Mouse (Mus musculus) midbrain, embryonic 11.5 days (tissue): ENCODE measurements around the gene St8sia6. TPM values are rescaled to one million over a fixed set of nuclear protein-coding genes. Genes with fewer than 3 reads are reported as not detected.
A peak's percentile ranks its signal among the peaks of the same experiment; 100 is the strongest.
"Not testable (repeated sequence)": the region's sequence is repeated elsewhere in the genome, so short reads cannot be mapped to it uniquely, and the experiment has no call there.

Experiments
- ATAC-seq: fragments of 200-750 bp; cut with Nextera tagmentation; 2 replicates; pipeline ENCODE4 v1.8.0; 2017; ENCODE audit warnings: moderate TSS enrichment, moderate library complexity; ENCODE audit not compliant: low FRiP score
- DNase-seq: peaks from one replicate; pipeline ENCODE4 v3.0.0; 2015; ENCODE audit warnings: low spot score; ENCODE audit errors: missing footprints
- H3K27ac ChIP-seq: fragments of 300-500 bp; sonication (generic); 2 replicates; pipeline ENCODE4 v1.5.1; 2014; ENCODE audit warnings: low read depth, low read length
- H3K27me3 ChIP-seq: fragments of 300-500 bp; sonication (generic); 2 replicates; pipeline ENCODE4 v1.6.1; 2014; ENCODE audit warnings: mild to moderate bottlenecking, low read length, moderate library complexity, mixed read lengths; ENCODE audit not compliant: control insufficient read depth, insufficient read depth
- H3K36me3 ChIP-seq: fragments of 300-500 bp; sonication (generic); 2 replicates; pipeline ENCODE4 v1.6.1; 2014; ENCODE audit warnings: mild to moderate bottlenecking, low read length, moderate library complexity, mixed read lengths; ENCODE audit not compliant: control insufficient read depth, insufficient read depth
- H3K4me1 ChIP-seq: fragments of 300-500 bp; sonication (generic); 2 replicates; pipeline ENCODE4 v1.6.1; 2014; ENCODE audit warnings: low read length; ENCODE audit not compliant: control insufficient read depth, insufficient read depth
- H3K4me2 ChIP-seq: fragments of 300-500 bp; sonication (generic); 2 replicates; pipeline ENCODE4 v1.6.1; 2014; ENCODE audit warnings: mild to moderate bottlenecking, moderate library complexity
- H3K4me3 ChIP-seq: fragments of 300-500 bp; sonication (generic); 2 replicates; pipeline ENCODE4 v1.5.1; 2014; ENCODE audit warnings: low read depth, low read length
- H3K9ac ChIP-seq: fragments of 300-500 bp; sonication (generic); 2 replicates; pipeline ENCODE4 v1.6.1; 2014; ENCODE audit warnings: low read length
- H3K9me3 ChIP-seq: fragments of 300-500 bp; sonication (generic); 2 replicates; pipeline ENCODE4 v1.6.1; 2016; ENCODE audit warnings: low read length; ENCODE audit not compliant: control insufficient read depth
- WGBS: fragments of 180-500 bp; shearing (Covaris S2); extraction: QIAGEN DNeasy Blood & Tissue Kit; methylation state at CpG from one replicate; pipeline ENCODE4 v1.1.7; 2014; 5-methylcytosine and 5-hydroxymethylcytosine counted together
- polyA plus RNA-seq: library from polyadenylated mRNA; unstranded; fragments of >200 nt; fragmentation: Nextera tagmentation; extraction: Ambion mirVana; gene quantifications from 2 replicates; pipeline ENCODE4 v1.2.1, GENCODE M21; 2014

Gene St8sia6
- polyA plus RNA-seq, 1 experiment from 2014 or later = 0.20 TPM

DNA sequence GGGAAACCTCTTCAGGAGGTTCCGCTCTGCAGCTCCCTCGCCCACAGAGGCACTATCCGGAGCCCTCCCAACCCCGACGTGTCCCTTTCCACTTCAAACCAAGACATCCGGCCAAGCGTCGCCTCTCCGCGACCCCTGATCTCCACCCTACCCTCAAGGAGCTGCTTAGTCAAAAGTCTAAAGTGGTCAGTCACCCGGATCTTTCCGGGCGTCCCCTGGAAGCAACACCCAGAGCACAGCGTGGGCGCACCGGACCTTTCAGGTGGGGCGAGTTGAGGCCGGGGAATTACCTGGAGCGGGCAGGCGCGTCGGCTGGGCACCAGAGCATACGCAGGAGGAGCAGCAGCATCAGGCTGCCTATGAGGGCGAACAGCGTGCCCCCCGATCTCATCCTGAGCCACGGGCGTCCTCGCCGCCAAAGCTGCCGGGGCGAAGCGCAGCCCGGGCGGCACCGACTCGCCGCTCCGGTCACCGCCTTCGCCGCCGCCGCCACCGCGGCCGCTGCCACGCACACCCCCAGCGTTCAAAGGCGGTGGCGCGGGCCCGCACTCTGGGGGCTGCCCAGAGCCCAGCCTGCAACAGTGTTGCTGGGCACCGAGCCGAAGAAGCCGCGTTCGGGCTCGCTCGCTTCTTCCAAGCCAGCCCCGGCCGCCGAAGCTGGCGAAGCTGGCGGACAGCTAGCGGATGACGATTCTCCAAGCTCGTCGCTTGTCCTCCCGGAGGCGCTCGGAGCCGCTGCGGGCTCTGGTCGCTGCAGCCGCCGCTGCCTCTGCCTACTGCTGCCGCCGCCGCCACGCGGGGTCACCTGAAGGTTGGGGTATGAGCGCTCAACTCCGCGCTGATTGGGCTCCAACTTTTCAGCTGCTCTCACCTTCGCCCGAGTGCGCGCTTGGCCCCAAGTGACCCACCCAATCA, 553 bp downstream of the St8sia6 start:
- Histone ChIP-seq H3K9ac (peak overlapping the region; percentile 57), H3K4me1 (peaks cover 5% of the 10 kb centered on the region; the same call in 1 of the 2 replicates), H3K4me3 (peak overlapping the region; percentile 54), H3K27me3 (peaks cover 25% of the 10 kb centered on the region), H3K4me2 (peak overlapping the region; percentile 96), H3K27ac (no peak overlapping the region), H3K36me3 (no peaks in the 10 kb centered on the region), H3K9me3 (no peaks in the 10 kb centered on the region)
- WGBS = under 1% methylated on average over 89 of the region's 89 CpGs
- ATAC-seq = peak; percentile 91
- DNase-seq = peak; percentile 96

DNA sequence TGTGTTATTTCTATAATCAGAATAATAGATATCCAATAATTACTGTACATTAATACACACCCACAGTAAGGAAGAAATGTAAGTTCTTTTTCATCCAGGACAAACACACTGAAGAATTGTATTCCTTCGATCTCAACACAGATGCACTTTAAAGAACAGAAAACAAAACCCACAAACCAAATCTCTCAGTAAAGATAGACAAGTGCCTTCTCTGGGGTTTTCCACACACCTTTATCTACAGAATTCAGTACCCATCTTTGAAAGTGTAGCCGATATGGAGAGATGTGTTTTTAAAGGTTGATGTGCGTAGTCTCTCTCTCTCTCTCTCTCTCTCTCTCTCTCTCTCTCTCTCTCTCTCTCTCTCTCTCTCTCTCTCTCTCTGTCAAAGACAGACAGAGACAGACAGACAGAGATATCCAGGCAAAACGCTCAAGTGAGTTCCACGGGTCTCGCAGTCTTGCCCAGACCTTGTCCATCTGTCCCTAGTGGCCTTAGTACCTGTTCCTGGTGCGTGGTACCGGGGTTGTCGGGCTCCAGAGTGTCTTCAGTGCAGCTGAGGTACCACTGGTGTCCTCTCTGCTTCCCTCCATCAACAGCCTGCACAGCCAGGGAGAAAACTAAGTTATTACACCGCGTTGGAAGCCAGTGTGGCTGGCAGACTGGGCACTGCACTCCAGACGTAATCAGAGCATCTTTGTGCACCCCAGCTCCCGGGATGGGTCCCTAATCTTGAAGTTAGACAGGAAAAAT, 1.4 kb downstream of the St8sia6 start:
- H3K4me2 ChIP-seq = peak overlapping the region; percentile 96
- peak; percentile 18; the same call in 1 of the 2 replicates for ATAC-seq
- 34% methylated on average over 13 of the region's 13 CpGs for WGBS
- no peaks in the 10 kb centered on the region for H3K9me3 ChIP-seq
- H3K36me3 ChIP-seq = no peaks in the 10 kb centered on the region
- peaks cover 5% of the 10 kb centered on the region; the same call in 1 of the 2 replicates for H3K4me1 ChIP-seq
- H3K9ac ChIP-seq = no peak overlapping the region
- H3K27ac ChIP-seq = no peak overlapping the region
- H3K4me3 ChIP-seq = peak overlapping the region; percentile 54
- DNase-seq = peak; percentile 88
- H3K27me3 ChIP-seq = peaks cover 25% of the 10 kb centered on the region

DNA sequence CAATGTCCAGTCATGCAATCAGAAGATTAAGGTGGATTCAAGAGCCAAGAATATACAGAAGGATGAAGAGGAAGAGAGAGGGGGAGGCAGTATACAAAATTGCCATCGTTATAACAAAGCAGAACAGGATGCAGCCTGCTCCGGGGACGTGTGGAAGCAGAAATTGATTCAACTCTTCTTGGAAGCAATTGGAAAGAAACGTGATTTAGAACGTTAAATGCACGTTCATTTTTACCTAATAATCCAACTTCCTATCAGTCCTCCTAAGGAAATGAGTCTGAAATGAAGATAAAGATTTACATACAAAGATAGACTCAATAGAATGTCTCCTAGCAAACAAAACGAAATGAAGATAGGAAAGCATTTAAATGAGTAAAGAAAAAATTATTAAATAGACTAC, 2.3 kb downstream of the St8sia6 start:
- H3K27me3 ChIP-seq = peaks cover 25% of the 10 kb centered on the region
- 82% methylated on average over 7 of the region's 7 CpGs for WGBS
- no peak overlapping the region for H3K4me3 ChIP-seq
- ATAC-seq = no peak
- no peaks in the 10 kb centered on the region for H3K9me3 ChIP-seq
- H3K4me2 ChIP-seq = no peak overlapping the region
- peaks cover 5% of the 10 kb centered on the region; the same call in 1 of the 2 replicates for H3K4me1 ChIP-seq
- no peaks in the 10 kb centered on the region for H3K36me3 ChIP-seq
- no peak overlapping the region for H3K27ac ChIP-seq
- no peak overlapping the region for H3K9ac ChIP-seq
- peak; percentile 66 for DNase-seq

DNA sequence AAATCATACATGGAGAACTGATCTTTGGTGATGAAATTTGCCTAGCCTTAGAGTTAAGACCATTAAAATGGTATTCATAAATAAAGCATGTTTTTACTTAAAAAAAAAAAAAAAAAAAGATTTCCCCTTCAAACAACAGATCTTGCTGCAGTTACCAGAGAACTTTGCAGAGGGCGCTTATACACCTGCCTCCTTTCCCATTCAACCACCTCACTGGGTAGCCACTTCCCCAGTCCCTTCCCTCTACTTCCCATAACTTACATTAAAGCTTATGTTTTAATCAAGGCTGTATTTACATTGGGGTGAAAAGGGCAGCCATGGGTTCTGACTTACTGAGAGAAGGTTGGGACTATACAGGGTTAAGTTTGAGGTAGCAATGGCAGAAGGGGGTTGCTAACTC, 4.5 kb downstream of the St8sia6 start:
- no peak for ATAC-seq
- Histone ChIP-seq H3K9me3 (no peaks in the 10 kb centered on the region), H3K4me3 (no peak overlapping the region), H3K27me3 (peaks cover 21% of the 10 kb centered on the region), H3K4me2 (no peak overlapping the region), H3K9ac (no peak overlapping the region), H3K27ac (no peak overlapping the region), H3K36me3 (no peaks in the 10 kb centered on the region), H3K4me1 (peaks cover 5% of the 10 kb centered on the region; the same call in 1 of the 2 replicates)
- 44% methylated on average over 1 of the region's 1 CpGs for WGBS
- peak; percentile 68 for DNase-seq

- 65% methylated on average over 1 of the region's 1 CpGs for WGBS
- Histone ChIP-seq H3K27ac (no peak overlapping the region), H3K4me1 (no peaks in the 10 kb centered on the region), H3K9me3 (no peaks in the 10 kb centered on the region), H3K9ac (no peak overlapping the region), H3K27me3 (no peaks in the 10 kb centered on the region; the same call in 1 of the 2 replicates), H3K36me3 (no peaks in the 10 kb centered on the region), H3K4me2 (no peak overlapping the region), H3K4me3 (no peak overlapping the region)
- peak; percentile 28 for DNase-seq
- no peak for ATAC-seq
Measured at GRCm38 (mm10) chr2:13786577-13787168, 7.2 kb downstream of the St8sia6 start.

DNA sequence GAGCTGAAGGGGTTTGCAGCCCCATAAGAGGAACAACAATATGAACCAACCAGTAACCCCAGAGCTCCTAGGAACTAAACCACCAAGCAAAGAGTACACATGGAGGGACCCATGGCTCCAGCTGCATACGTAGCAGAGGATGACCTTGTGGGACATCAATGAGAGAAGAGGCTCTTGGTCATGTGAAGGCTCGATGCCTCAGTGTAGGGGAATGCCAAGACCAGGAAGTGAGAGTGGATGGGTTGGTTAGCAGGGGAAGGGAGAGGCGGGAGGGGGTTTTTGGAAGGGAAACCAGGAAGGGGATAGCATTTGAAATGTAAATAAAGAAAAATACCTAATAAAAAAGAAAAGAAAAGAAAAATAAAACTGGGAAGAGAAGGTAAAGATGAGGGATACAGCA, 7.9 kb downstream of the St8sia6 start:
- not testable (repeated sequence) for DNase-seq, H3K9me3 ChIP-seq, H3K27me3 ChIP-seq, ATAC-seq, H3K4me3 ChIP-seq, H3K27ac ChIP-seq, H3K9ac ChIP-seq, H3K4me2 ChIP-seq, H3K4me1 ChIP-seq, H3K36me3 ChIP-seq
- 74% methylated on average over 3 of the region's 3 CpGs for WGBS

DNA sequence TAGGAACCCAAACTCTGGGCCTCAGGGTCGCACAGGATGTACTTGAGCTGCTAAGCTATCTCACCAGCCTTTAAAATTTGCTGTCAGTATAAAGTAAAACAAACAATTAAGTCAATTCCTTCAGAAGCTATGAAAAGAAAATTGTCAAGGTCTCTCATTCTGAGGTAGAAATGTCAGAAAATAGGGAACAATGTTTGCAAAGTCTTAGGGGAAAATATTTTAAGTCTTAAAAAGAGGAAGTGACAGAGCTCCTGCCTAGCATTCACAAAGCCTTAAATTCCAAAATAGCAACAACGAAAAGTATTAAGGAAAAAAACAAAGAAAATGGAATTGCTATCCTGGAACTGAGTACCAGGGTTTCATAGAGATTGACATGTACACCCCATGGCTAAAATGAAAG, 8.6 kb downstream of the St8sia6 start:
- no peak for DNase-seq
- Histone ChIP-seq H3K36me3 (no peaks in the 10 kb centered on the region), H3K4me1 (no peaks in the 10 kb centered on the region), H3K4me3 (no peak overlapping the region), H3K27ac (no peak overlapping the region), H3K4me2 (no peak overlapping the region), H3K9ac (no peak overlapping the region), H3K9me3 (no peaks in the 10 kb centered on the region), H3K27me3 (no peaks in the 10 kb centered on the region)
- ATAC-seq = no peak
- WGBS = 80% methylated on average over 2 of the region's 2 CpGs

DNA sequence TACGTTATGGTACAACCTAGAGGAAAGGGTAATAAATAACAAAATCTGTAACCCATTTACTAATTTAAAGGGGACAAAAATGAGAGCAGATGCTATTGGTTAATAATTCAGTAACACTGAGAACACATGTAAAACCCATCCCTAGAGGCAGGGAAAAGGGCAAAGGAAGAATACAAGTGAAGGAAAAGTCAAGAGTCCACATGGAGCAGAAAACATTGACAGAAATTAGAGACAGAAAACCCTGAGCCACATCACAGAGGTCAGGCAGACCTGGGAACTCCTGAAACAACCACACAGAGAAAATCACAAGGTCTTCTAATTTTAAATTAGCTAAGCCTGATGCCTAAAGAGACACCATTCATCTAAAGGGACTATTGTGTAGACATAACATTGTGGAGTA, 9.4 kb downstream of the St8sia6 start:
- H3K36me3 ChIP-seq = no peaks in the 10 kb centered on the region
- 87% methylated on average over 1 of the region's 1 CpGs for WGBS
- H3K27me3 ChIP-seq = no peaks in the 10 kb centered on the region
- H3K4me1 ChIP-seq = no peaks in the 10 kb centered on the region
- H3K4me2 ChIP-seq = no peak overlapping the region
- no peak overlapping the region for H3K9ac ChIP-seq
- no peak for ATAC-seq
- no peaks in the 10 kb centered on the region for H3K9me3 ChIP-seq
- H3K4me3 ChIP-seq = no peak overlapping the region
- no peak for DNase-seq
- H3K27ac ChIP-seq = no peak overlapping the region

DNA sequence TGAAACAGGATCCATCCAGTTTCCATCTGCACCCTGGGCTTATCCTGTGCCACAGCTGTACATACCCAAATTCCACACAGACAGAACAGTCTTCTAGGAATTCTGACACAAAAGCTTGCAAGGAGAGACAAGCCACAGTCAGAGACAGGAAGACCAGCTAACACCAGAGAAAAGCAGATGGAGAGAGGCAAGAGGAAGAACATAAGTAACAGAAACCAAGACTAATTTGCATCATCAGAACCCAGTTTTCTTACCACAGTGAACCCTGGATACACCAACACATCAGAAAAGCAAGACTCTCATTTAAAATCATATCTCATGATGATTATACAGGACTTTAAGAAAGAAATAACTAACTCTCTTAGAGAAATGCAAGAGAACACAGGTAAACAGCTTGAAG, 16.8 kb downstream of the St8sia6 start:
- H3K9ac ChIP-seq = no peak overlapping the region
- no peaks in the 10 kb centered on the region for H3K9me3 ChIP-seq
- H3K4me2 ChIP-seq = no peak overlapping the region
- no peaks in the 10 kb centered on the region for H3K36me3 ChIP-seq
- no peak overlapping the region for H3K27ac ChIP-seq
- no peaks in the 10 kb centered on the region for H3K4me1 ChIP-seq
- no peaks in the 10 kb centered on the region for H3K27me3 ChIP-seq
- DNase-seq = peak; percentile 33
- no peak overlapping the region for H3K4me3 ChIP-seq
- ATAC-seq = no peak
